15 mouse cellular contexts compared by ENCODE assay signal in the genomic region with DNA sequence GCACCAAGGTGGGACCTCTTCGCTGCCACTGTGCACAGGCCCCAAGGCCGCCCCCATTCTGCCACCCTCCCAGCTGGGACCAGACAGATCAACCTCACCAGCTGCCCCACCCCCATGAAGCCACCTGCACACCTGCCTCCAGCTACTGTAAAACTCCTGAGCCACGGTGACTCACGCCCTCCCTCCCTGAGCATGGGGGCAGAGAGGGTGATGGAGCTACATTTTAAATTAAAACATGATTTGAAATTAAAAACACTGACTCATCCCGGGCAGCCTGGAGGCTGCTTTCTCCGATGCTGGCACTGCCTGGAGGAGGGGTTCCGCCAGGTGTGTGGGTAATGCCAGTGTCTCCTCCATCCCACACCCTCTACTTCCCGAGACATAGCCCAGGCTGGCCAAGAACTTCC.
DNase-seq lines count a peak whose midpoint lies in the region.
"Had no signal": no experiment of that assay in that cellular context is flagged by ENCODE, and none has a peak within 500 bp of the region (broad histone marks: within the 10 kb centered on the region; RNA-seq: fewer than 3 reads in every experiment).

No protein-coding gene starts in this region.

- intact Hi-C loops in left cerebral cortex, postnatal 36 days (cut with DNase I), result loop anchor here (2.0 kb wide), 1 partner anchor 20 kb away; no protein-coding TSS in a partner anchor

- DNase-seq in layer of hippocampus, adult 11-12 months (ENCODE audit: low spot score), result peak; percentile 55
- no peak for DNase-seq in layer of hippocampus, postnatal 25 days (ENCODE audit: extremely low spot score in 1 of 2, low spot score in 1 of 2)
- DNase-seq in right cerebral cortex, adult 18-20 months, result peak; percentile 88
- no peak for DNase-seq in right cerebral cortex, postnatal 14 days
- DNase-seq in left cerebral cortex, postnatal 36 days (ENCODE audit: low spot score in 2 of 2), result peak; percentile 71 to 76
- DNase-seq in thymus, postnatal 25 days, result peak; percentile 75
- no peak for DNase-seq in ovary, postnatal 10 days (ENCODE audit: low spot score)
- DNase-seq in heart, postnatal 4 days, result no peak
- DNase-seq: B cell, adult 2 months; cerebellum, adult 9-10 months; gastrocnemius, postnatal 36 days; kidney, postnatal 36 days; lung, adult 2 months; lung, postnatal 36 days; spleen, adult 18-20 months had no signal

Comparison
In these comparisons a context has a peak if more than half of its experiments do, and no peak if none do; other contexts are left out.
1. DNase-seq: peak in layer of hippocampus, adult 11-12 months (single experiment), right cerebral cortex, adult 18-20 months (single experiment), left cerebral cortex, postnatal 36 days (2 of 2) and thymus, postnatal 25 days (single experiment); none in layer of hippocampus, postnatal 25 days (0 of 2), right cerebral cortex, postnatal 14 days (single experiment), ovary, postnatal 10 days (single experiment) and heart, postnatal 4 days (single experiment).